Mouse (Mus musculus) kidney, postnatal 25 days (tissue): ENCODE measurements around the gene Zfhx2.

Experiments used
- DNase-seq, 2 experiments: peaks; one replicate each; pipeline ENCODE4 v3.0.0; 2021; ENCODE audit warnings: mixed read lengths in 2 of 2

The Zfhx2 gene

DNA sequence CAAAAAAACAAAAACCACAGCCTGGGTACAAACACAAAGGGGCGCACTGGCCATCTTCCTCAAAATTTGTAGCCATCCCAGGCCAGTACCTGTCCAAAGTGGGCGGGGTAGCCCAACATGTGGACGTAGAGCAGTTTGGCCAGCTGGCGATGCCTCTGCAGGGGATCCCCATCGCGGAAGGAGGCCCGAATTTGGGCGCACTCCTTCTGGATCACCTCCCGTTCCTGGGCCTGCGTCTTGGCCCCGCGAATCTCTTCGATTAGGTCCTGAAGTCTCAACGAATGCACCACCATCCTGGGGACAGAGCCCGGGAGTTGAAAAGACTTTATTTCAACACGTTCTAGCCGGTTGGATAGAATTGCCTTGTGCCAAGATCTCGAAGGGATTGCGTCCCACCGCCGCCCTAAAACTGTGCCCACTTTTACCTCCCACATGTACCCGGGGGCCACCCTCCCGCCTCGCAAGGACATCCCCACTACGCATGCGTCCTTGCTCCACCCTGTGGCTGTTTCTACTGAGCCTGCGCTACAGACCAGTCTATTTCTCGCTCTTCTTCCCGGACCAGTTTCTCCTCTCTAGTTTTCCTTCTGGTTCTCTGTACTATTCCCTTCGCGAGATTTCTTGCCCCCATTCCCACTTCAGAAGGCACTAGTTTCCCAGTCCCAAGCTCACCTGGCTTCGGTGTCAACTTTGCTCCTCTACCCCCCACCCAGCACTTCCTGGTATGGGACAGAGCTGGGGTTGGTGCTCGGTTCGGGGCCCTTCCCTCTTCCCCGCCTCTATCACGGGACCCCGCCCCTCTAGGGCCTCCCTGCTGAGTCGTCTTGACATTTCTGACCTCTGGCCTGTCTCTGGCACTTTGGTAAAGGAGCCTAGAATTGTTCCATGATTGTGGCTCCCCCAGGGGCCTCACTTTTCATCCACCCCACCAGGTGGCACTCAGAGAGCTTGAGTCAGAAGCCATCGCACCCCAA is 14.0 kb upstream of the Zfhx2 start, which contains the start of gene Ap1g2:
TSS of gene Ap1g2 (minus strand) at position 758 of the 974 bp plus-strand sequence.
- DNase-seq = peak; percentile 86 to 93

DNA sequence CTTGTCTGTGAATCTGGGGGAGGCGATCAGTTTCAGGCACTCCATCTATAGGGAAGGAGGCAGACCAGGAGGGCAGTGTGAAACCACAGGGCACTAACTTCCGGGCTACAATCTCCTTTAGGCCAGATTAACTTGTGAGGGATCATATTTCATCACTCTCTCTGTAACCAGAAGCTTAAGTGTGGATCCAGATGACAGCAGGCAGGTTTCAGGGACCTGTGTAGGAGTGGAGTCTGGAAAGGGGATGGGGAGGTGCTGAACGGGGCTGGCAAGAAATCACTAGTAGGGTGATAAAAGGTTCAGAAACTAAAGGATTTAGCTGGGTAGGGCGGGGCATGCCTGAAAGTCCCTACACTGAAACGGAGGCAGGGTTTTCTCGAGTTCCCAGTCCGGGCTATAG is 13.3 kb upstream of the Zfhx2 start:
- DNase-seq = no peak

GRCm38 (mm10) chr14:55104365-55104764 is 12.2 kb upstream of the Zfhx2 start:
- peak in 1 of 2 experiments; percentile 39 for DNase-seq

GRCm38 (mm10) chr14:55102253-55102785 is 10.2 kb upstream of the Zfhx2 start:
- no peak for DNase-seq

- peak; percentile 63 to 64 for DNase-seq
These were observed 9.5 kb upstream of the Zfhx2 start for GRCm38 (mm10) chr14:55101592-55101991.

GRCm38 (mm10) chr14:55098067-55098466 is 5.9 kb upstream of the Zfhx2 start:
- peak; percentile 67 to 68 for DNase-seq

- no peak for DNase-seq
These were observed 5.5 kb upstream of the Zfhx2 start for GRCm38 (mm10) chr14:55097646-55098045.

GRCm38 (mm10) chr14:55096573-55097087 is 4.5 kb upstream of the Zfhx2 start:
- no peak for DNase-seq

- no peak for DNase-seq
These were observed 3.5 kb upstream of the Zfhx2 start for GRCm38 (mm10) chr14:55095671-55096070.

DNA sequence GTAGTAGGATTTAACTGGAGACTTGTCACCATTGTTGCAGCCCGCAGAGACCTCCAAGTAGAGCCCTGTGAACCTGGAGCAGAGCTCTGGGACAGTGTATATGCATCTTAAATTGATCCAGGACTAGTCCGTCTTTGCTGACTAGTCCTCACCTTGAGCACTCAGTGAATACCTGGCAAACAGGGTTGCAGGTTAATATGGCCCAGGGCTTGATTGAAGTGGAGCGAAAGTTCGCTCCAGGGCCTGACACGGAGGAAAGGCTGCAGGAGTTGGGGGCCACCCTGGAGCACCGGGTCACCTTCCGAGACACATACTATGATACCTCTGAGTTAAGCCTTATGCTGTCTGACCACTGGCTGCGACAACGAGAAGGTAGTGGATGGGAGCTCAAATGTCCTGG is 3.1 kb upstream of the Zfhx2 start:
- DNase-seq = no peak

- DNase-seq = peak; percentile 85 to 91
These were observed 2.6 kb upstream of the Zfhx2 start, which contains the start of gene Thtpa for GRCm38 (mm10) chr14:55094704-55095231. TSS of gene Thtpa (plus strand) at chr14:55094784.

- no peak for DNase-seq
These were observed 1.8 kb upstream of the Zfhx2 start for GRCm38 (mm10) chr14:55093927-55094326.

DNA sequence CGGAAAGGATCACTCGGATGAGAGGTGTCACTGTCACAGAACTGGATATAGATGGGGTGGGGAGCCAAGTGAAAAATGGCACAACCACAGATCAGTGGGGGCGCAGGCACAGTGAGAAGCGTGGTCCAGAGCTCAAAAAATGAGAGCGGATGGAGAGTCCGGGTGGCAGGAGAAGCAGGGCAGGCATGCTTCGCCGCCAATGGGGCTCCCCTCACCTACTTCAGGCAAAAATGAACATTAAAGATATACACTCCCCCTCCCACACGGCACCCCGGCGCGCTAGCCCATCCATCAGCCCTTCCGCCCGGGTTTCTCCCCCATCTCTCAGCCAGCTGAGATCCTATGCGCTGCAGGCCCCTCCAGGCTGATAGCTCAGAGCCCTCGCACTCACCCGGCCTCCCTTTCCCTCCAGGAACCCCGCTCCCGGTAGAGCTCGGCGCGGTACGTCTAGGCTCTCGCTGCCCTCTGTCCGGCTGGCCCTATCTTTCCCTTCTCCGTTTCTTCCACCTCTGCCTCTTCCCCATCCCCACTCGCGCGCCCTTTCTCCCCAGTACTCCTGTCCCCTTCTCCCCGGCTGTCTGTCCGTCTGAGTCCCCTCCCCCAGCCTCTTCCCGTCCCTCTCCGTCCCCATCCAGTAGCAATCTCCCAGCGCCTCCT is 787 bp downstream of the Zfhx2 start:
- no peak for DNase-seq

- no peak for DNase-seq
These were observed 2.8 kb downstream of the Zfhx2 start for GRCm38 (mm10) chr14:55089199-55089947.

GRCm38 (mm10) chr14:55086009-55086514 is 6.1 kb downstream of the Zfhx2 start:
- DNase-seq = no peak

GRCm38 (mm10) chr14:55085324-55086008 is 6.7 kb downstream of the Zfhx2 start:
- DNase-seq = peak; percentile 84 to 90

DNA sequence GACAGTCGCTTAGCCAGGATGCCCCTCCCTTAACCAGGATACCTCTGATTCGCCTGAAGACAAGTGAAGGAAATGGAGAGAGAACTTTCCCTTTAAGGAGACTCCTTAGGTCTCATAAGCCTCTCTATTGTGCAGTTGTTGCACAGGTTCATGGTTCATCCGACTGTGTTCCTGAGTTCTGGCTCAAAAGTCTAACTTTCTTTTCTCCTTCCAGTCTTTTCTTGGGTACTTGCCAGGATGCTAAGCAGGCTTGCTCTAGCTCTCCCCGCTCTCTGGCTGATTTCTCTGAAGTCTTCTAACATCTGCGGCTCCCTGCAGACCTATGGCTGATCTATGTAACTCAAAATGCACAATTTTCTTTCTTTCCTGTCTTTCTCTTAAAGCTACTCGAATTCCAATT is 8.6 kb downstream of the Zfhx2 start:
- DNase-seq = peak in 1 of 2 experiments; percentile 45

DNA sequence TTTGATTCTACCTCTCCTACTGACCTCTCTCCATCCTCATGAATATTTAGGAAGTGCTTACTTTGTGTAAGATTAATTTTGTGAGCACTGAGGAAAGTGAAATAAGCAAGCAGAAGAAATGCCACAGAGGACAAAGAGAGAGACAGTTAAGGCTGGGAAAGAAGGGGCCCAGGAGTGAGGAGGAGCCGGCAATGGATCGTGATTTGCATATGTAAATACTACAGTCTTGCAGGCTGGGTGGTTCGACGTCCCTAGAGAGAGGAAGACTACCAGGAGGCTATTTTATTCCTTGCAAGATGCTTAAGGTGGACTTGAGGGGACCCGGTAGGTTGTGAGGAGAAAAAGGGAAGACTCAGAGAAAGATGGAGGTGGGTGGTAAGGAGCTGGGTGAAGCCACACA is 11.0 kb downstream of the Zfhx2 start:
- DNase-seq = no peak

DNA sequence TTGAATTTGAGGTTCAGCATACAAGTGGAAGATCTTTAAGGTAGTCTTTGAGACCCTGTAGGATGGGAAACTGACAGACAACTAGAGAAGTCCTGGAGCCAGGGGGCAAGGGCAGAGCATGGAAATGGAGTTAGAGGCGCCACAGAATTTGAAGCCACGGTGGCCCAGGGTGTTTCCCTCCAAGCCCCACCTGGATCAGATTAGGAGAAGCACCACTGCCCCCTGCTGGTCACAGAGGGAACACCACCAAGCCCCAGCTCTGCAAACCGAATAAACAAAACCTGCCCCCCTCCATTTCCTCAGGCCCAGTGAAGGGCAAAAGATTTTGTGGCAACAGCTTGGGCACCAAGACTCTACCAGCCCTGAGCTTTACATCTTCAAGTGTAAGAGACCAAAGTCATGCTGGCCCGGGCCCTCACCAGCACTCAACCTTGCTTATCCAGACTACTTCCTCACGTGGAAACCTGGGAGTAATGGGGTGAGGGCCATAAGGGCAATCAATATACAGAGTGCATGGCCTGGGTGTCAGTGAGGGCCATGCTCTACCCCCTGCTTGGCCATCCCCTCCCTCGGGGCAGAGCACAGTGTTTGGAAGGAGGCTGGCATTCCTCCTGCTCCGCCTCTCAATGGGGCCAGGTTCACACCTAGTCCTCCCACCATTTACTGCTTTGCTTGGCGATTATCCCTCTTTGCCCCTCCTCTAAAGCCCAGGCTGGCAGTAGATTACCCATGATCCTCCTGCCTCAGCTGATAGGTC is 12.7 kb downstream of the Zfhx2 start:
- peak; percentile 70 to 82 for DNase-seq

DNA sequence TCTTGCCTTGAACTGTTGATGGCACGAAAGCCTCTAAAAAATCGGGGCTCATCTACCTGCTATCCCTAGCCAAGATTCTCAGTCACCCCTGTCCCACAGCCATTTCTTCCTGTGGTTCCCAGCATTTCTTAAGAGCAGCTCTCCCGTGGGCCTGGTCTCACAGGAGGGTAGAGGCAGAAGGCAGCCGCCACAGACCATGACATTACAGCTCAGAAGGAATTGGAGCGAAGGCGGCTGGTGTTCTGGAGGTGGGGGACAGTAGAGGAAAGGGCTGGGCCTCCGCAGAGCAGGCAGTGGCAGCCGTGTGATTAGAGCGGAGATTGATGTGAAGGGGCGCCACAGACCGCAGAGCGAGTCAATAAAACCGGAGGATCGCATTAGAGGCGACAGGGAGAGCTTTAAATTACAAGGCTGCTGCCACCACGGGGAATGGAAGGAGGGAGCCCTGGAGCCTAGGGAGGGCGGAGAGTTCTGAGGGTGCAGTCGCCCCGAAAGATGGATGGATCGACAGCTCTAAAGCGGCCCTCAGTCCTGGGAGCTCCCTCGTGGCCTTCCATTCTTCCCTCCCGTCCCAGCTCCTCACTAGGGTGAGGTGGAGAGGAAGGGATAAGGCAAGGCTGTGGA is 13.6 kb downstream of the Zfhx2 start:
- DNase-seq = no peak
